Mouse (Mus musculus): ENCODE data around the gene Snx13. TPM values are rescaled to one million over a fixed set of nuclear protein-coding genes. Genes with fewer than 3 reads are reported as not detected.

The Snx13 gene
- total RNA-seq, 2 experiments from 2014 or later = 60.4 to 64.3 TPM

DNA sequence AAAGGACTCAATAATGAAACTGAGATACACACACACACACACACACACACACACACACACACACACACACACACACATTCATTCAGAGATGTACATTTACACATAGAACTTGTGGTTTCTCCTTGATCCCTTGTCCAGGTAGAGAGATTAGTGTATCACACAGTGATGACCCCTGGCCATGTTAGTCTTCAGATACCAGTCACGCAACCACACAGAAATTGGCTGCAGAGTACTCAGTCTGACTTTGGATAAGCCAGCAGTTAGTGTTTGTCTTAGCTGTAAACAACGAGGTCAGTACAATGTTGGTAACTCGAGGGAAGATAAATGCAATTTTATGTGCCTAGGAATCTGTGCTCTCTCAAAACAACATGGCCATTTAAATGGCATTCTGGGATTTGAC, 129.6 kb downstream of the Snx13 start:
- DNase-seq = no peak
- intact Hi-C loops (cut with DNase I) = no loop called here

DNA sequence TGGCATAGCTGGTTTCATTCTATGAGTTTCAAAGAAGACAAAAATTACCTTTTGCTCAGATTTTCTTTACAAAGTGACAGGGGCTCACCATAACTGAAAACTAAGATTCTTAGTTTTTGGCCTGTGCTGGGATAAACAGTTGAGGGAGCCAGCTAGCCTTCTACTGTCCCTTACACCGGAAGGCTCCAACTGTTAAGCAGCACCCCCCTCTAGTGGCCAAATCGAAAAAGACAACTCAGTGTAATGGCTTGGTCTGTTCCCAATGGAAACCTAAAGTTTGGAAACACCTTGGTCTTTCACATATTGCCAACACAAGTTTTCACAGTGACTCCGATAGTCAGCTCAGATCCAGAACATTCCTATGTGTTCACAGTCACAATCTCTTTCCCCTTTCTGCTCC, 135.7 kb downstream of the Snx13 start:
- intact Hi-C loops (cut with DNase I) = loop anchor here (1.0 to 10.0 kb wide), 2 partner anchors 518 to 1798 kb away; no protein-coding TSS in a partner anchor
- peak; percentile 80 to 91 for DNase-seq

DNA sequence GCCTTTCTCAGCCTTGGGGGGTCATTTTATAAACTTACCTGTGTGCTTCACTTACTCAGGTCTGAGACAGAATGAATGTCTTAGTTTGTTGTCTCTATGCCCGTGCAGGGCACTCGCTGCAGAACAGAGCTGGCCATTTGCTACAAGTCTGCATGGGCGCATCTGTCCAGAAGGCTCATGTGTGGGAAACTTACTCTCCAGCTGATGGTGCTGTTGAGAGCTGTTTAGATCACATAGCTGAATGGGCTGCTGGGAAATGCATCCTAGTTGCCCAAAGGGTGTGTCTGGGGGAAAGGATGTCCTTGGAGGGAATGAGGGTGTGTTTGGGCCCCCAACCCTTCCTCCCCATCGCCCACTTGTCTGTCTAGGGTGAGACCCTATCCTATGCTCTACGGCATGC, 137.3 kb downstream of the Snx13 start:
- intact Hi-C loops (cut with DNase I) = loop anchor here (10.0 kb wide), 1 partner anchor 1799 kb away; no protein-coding TSS in a partner anchor
- DNase-seq = no peak

DNA sequence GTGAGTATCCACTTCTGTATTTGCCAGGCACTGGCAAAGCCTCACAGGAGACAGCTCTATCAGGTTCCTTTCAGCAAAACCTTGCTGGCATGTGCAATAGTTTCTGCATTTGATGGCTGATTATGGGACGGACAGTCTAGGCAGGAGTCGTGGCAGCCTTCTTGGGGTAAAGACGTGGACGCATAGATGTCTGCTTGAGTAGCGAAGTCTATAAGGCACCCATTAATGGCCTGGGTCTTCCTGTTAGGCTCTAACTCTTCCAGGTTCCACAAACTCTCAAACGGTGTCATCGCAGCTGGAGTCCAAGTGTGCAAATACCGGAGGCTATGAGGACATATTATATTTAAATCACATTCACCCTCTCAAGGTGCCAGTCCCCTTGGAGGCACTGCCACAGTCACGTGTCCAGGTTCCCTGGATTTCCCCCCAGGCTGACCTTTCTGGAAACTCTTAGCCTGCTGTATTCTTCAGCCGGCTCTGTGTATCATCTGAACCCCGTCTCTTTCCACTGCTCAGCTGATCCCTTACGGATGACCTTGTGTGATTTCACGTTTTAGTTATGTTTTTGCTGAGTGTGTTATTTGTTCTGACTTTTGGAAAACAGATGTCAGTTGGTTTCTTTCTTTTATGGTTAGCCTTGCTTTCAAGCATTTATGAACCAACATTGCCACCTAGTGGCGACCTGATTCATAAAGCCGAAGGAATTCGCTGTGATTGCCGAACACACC, 144.9 kb downstream of the Snx13 start:
- intact Hi-C loops (cut with DNase I) = loop anchor here (5.0 kb wide), 1 partner anchor 1710 kb away; no protein-coding TSS in a partner anchor
- DNase-seq = peak; percentile 74 to 88

DNA sequence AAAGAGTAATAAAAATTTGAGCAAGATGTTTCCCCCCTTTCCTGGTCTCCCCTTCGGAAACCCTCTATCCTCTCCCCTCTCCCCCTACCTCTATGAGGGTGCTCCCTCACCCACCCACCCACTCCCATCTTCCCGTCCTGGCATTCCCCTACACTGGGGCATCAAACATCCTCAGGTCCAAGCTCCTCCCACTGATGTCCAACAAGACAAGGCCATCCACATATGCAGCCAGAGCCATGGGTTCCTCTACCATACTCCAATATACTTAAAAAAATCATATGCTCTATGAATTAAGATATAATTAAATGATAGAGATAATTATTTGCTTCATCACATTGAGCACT, 145.4 kb downstream of the Snx13 start:
- intact Hi-C loops (cut with DNase I) = loop anchor here (5.0 kb wide), 1 partner anchor 1710 kb away; no protein-coding TSS in a partner anchor
- DNase-seq = no peak

Small RNA genes lying within 50 kb of the gene (microRNA-seq; reads per million reads assigned to microRNA genes)
- 0 reads per million in 2 experiments for gene Mir680-3

Other genes with a start within 250 kb of the Snx13 start
- 10 to 100 TPM; 17.0 to 21.0 TPM for gene Hdac9, start 130.1 kb upstream of the Snx13 start, total RNA-seq (2021)
- not detected for gene Prps1l1, start 62.4 kb upstream of the Snx13 start, total RNA-seq (2021)